Mouse (Mus musculus): ENCODE results near the gene F10. TPM values are rescaled to one million over a fixed set of nuclear protein-coding genes. Genes with fewer than 3 reads are reported as not detected.

F10 gene
- total RNA-seq, 2 experiments from 2014 or later = 57.5 to 109 TPM

GRCm38 (mm10) chr8:13057351-13057750 lies 20.2 kb downstream of the F10 start:
- no peak for ATAC-seq (ENCODE audit: poor library complexity, severe bottlenecking)

- ATAC-seq (ENCODE audit: poor library complexity, severe bottlenecking) = no peak
Observed at GRCm38 (mm10) chr8:13060441-13061150, 23.5 kb downstream of the F10 start, which contains the start of gene Proz. Gene Proz, plus strand, starts transcription at chr8:13060914.

- no peak for ATAC-seq (ENCODE audit: poor library complexity, severe bottlenecking)
Observed at GRCm38 (mm10) chr8:13063112-13063511, 26.0 kb downstream of the F10 start.

- no peak for ATAC-seq (ENCODE audit: poor library complexity, severe bottlenecking)
Observed at GRCm38 (mm10) chr8:13073255-13073654, 36.1 kb downstream of the F10 start.

- peak; percentile 94 for ATAC-seq (ENCODE audit: poor library complexity, severe bottlenecking)
Observed at GRCm38 (mm10) chr8:13075044-13075443, 37.9 kb downstream of the F10 start.

- peak; percentile 22; the same call in 1 of the 2 replicates for ATAC-seq (ENCODE audit: poor library complexity, severe bottlenecking)
Observed at GRCm38 (mm10) chr8:13075579-13075978, 38.5 kb downstream of the F10 start.

- ATAC-seq (ENCODE audit: poor library complexity, severe bottlenecking) = no peak
Observed at GRCm38 (mm10) chr8:13077542-13077941, 40.4 kb downstream of the F10 start.

GRCm38 (mm10) chr8:13104691-13105086 lies 67.6 kb downstream of the F10 start:
- ATAC-seq (ENCODE audit: poor library complexity, severe bottlenecking) = peak; percentile 67

GRCm38 (mm10) chr8:13105087-13105881 lies 68.2 kb downstream of the F10 start, which contains the start of the genes Pcid2 and Cul4a:
Gene Pcid2, minus strand, starts transcription at chr8:13105459.
Gene Cul4a, plus strand, starts transcription at chr8:13105621.
- peak; percentile 90 for ATAC-seq (ENCODE audit: poor library complexity, severe bottlenecking)

GRCm38 (mm10) chr8:13105908-13106551 lies 68.9 kb downstream of the F10 start:
- ATAC-seq (ENCODE audit: poor library complexity, severe bottlenecking) = no peak

Other genes starting within 250 kb of the F10 start
- gene Mcf2l, start 163.5 kb upstream of the F10 start, total RNA-seq (2015) = 7.2 and 10.1 TPM in 2 replicates
- 26.4 and 32.3 TPM in 2 replicates for gene Mcf2l, start 163.5 kb upstream of the F10 start, total RNA-seq (2017)
- 0.27 and 0.56 TPM in 2 replicates for gene F7, start 11.3 kb upstream of the F10 start, total RNA-seq (2015)
- gene F7, start 11.3 kb upstream of the F10 start, total RNA-seq (2017) = 1.3 TPM in 1 of 2 replicates, not detected in the other
- gene Proz, start 23.6 kb downstream of the F10 start, total RNA-seq (2015) = 0.07 and 0.20 TPM in 2 replicates
- gene Proz, start 23.6 kb downstream of the F10 start, total RNA-seq (2017) = 0.33 TPM in 1 of 2 replicates, not detected in the other
- 17.0 and 21.2 TPM in 2 replicates for gene Pcid2, start 68.2 kb downstream of the F10 start, total RNA-seq (2015)
- 14.0 and 14.1 TPM in 2 replicates for gene Pcid2, start 68.2 kb downstream of the F10 start, total RNA-seq (2017)
- 57.4 and 60.7 TPM in 2 replicates for gene Cul4a, start 68.3 kb downstream of the F10 start, total RNA-seq (2015)
- gene Cul4a, start 68.3 kb downstream of the F10 start, total RNA-seq (2017) = 56.9 and 57.9 TPM in 2 replicates
- gene Lamp1, start 121.9 kb downstream of the F10 start, total RNA-seq (2015) = 609 and 613 TPM in 2 replicates
- 770 and 822 TPM in 2 replicates for gene Lamp1, start 121.9 kb downstream of the F10 start, total RNA-seq (2017)
- 0.22 and 0.80 TPM in 2 replicates for gene Grtp1, start 163.3 kb downstream of the F10 start, total RNA-seq (2015)
- gene Grtp1, start 163.3 kb downstream of the F10 start, total RNA-seq (2017) = 0.53 TPM in 1 of 2 replicates, not detected in the other
- gene Adprhl1, start 216.9 kb downstream of the F10 start, total RNA-seq (2015) = not detected in 2 replicates
- gene Adprhl1, start 216.9 kb downstream of the F10 start, total RNA-seq (2017) = not detected in 2 replicates